Mouse (Mus musculus): ENCODE data around the gene Sec14l4. TPM values are rescaled to one million over a fixed set of nuclear protein-coding genes. Genes with fewer than 3 reads are reported as not detected.

Gene Sec14l4
- total RNA-seq (2023), result not detected

GRCm38 (mm10) chr11:4031126-4031941 lies at the start of gene Sec14l4:
TSS of gene Sec14l4 (plus strand) at chr11:4031462.

GRCm38 (mm10) chr11:3983291-3983862 lies 47.9 kb upstream of the Sec14l4 start, which contains the start of gene Gal3st1:
TSS of gene Gal3st1 (plus strand) at chr11:3983636.

GRCm38 (mm10) chr11:4064627-4065122 lies 33.4 kb downstream of the Sec14l4 start, which contains the start of gene Sec14l3:
TSS of gene Sec14l3 (plus strand) at chr11:4064841.

GRCm38 (mm10) chr11:4095171-4096053 lies 64.2 kb downstream of the Sec14l4 start, which contains the start of gene Mtfp1:
TSS of gene Mtfp1 (minus strand) at chr11:4095445.

Other genes starting within 250 kb of the Sec14l4 start
- gene Osbp2, start 167.6 kb upstream of the Sec14l4 start, total RNA-seq (2023), result not detected
- gene 4921536K21Rik, start 136.4 kb upstream of the Sec14l4 start, total RNA-seq (2023), result 1 to 10 TPM in 1 of 2 experiments, under 1 TPM in 1; 0.46 to 1.2 TPM
- 10 to 100 TPM in 1 of 2 experiments, 1 to 10 TPM in 1; 6.8 to 11.7 TPM for gene Dusp18, start 136.2 kb upstream of the Sec14l4 start, total RNA-seq (2023)
- 1 to 10 TPM; 7.7 to 9.3 TPM for gene Slc35e4, start 116.8 kb upstream of the Sec14l4 start, total RNA-seq (2023)
- 10 to 100 TPM; 20.1 to 21.7 TPM for gene Tcn2, start 99.3 kb upstream of the Sec14l4 start, total RNA-seq (2023)
- 10 to 100 TPM; 81.9 to 90.6 TPM for gene Pes1, start 67.5 kb upstream of the Sec14l4 start, total RNA-seq (2023)
- gene 4930556J24Rik, start 54.7 kb upstream of the Sec14l4 start, total RNA-seq (2023), result not detected
- gene Gal3st1, start 47.8 kb upstream of the Sec14l4 start, total RNA-seq (2023), result not detected
- not detected for gene Sec14l3, start 33.4 kb downstream of the Sec14l4 start, total RNA-seq (2023)
- 1 to 10 TPM; 1.9 to 4.8 TPM for gene Mtfp1, start 64.0 kb downstream of the Sec14l4 start, total RNA-seq (2023)
- 1 to 10 TPM; 1.1 to 1.4 TPM for gene Sec14l2, start 92.0 kb downstream of the Sec14l4 start, total RNA-seq (2023)
- gene Rnf215, start 103.7 kb downstream of the Sec14l4 start, total RNA-seq (2023), result 10 to 100 TPM; 33.9 to 34.8 TPM
- 1 to 10 TPM; 5.9 to 10.0 TPM for gene Ccdc157, start 128.8 kb downstream of the Sec14l4 start, total RNA-seq (2023)
- gene Sf3a1, start 128.9 kb downstream of the Sec14l4 start, total RNA-seq (2023), result 10 to 100 TPM; 59.4 to 78.9 TPM
- 10 to 100 TPM; 35.2 to 48.3 TPM for gene Tbc1d10a, start 155.3 kb downstream of the Sec14l4 start, total RNA-seq (2023)
- gene Castor1, start 186.8 kb downstream of the Sec14l4 start, total RNA-seq (2023), result 1 to 10 TPM; 2.3 to 3.0 TPM
- 1 to 10 TPM; 4.4 to 8.0 TPM for gene Osm, start 205.0 kb downstream of the Sec14l4 start, total RNA-seq (2023)
- not detected for gene Lif, start 226.1 kb downstream of the Sec14l4 start, total RNA-seq (2023)

Data from B cell, adult 67 days (primary cell).